Mouse (Mus musculus) stomach, embryonic 15.5 days (tissue): Measurements from ENCODE around the gene Paqr4. TPM values are rescaled to one million over a fixed set of nuclear protein-coding genes. Genes with fewer than 3 reads are reported as not detected.

ENCODE experiments used
- ATAC-seq: fragments of 200-750 bp; cut with Nextera tagmentation; 2 replicates; pipeline ENCODE4 v1.8.0; 2017; ENCODE audit warnings: low read depth, moderate number of reproducible peaks, moderate TSS enrichment; ENCODE audit not compliant: insufficient read depth, low FRiP score
- H3K27ac ChIP-seq: fragments of 300-500 bp; sonication (generic); 2 replicates; pipeline ENCODE4 v1.5.1; 2015; ENCODE audit warnings: mild to moderate bottlenecking, inconsistent platforms
- H3K27me3 ChIP-seq: fragments of 300-500 bp; sonication (generic); replicated peaks from 2 replicates; pipeline ENCODE4 v1.6.1; 2015; ENCODE audit warnings: inconsistent platforms
- H3K36me3 ChIP-seq: fragments of 300-500 bp; sonication (generic); 2 replicates; pipeline ENCODE4 v1.6.1; 2015; ENCODE audit warnings: inconsistent platforms
- H3K4me1 ChIP-seq: fragments of 300-500 bp; sonication (generic); 2 replicates; pipeline ENCODE4 v1.6.1; 2015; ENCODE audit warnings: inconsistent platforms
- H3K4me2 ChIP-seq: fragments of 300-500 bp; sonication (generic); 2 replicates; pipeline ENCODE4 v1.6.1; 2015; ENCODE audit warnings: mild to moderate bottlenecking, inconsistent platforms
- H3K4me3 ChIP-seq: fragments of 300-500 bp; sonication (generic); replicated peaks from 2 replicates; pipeline ENCODE4 v1.5.1; 2015; ENCODE audit warnings: inconsistent platforms
- H3K9ac ChIP-seq: fragments of 300-500 bp; sonication (generic); 2 replicates; pipeline ENCODE4 v1.6.1; 2015; ENCODE audit warnings: inconsistent platforms
- H3K9me3 ChIP-seq: fragments of 300-500 bp; sonication (generic); 2 replicates; pipeline ENCODE4 v1.6.1; 2016; ENCODE audit warnings: inconsistent platforms
- WGBS: fragments of 180-500 bp; shearing (Covaris S2); methylation state at CpG from one replicate; pipeline ENCODE4 v1.1.7; 2015; 5-methylcytosine and 5-hydroxymethylcytosine counted together
- polyA plus RNA-seq: library from polyadenylated mRNA; unstranded; fragments of >200 nt; fragmentation: Nextera tagmentation; extraction: Ambion mirVana; gene quantifications from 2 replicates; pipeline ENCODE4 v1.2.1, GENCODE M21; 2015

The Paqr4 gene
- polyA plus RNA-seq, 1 experiment from 2014 or later: 22.6 TPM

DNA sequence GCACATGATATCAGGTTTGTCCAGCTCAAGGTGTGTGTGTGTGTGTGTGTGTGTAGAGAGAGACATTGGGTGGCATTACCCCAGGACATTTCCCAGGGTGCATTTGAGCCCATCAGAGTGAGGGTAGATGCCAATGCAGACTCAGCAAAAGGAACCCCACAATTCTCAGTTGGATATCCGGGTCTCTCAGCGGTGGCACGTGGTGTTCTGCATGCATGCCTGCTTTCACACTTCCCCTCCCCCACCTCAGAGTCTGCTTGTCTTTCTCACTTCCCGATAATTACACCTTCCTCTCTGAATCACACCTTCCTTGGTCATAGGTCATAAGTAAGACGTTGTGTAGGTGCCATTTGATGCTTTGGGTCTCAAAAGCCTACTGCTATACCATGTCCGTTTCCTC, 7.4 kb upstream of the Paqr4 start:
- no peak overlapping the region for H3K27ac ChIP-seq
- H3K4me2 ChIP-seq: no peak overlapping the region
- no peak overlapping the region for H3K4me3 ChIP-seq
- 30% methylated on average over 6 of the region's 6 CpGs for WGBS
- H3K9ac ChIP-seq: no peak overlapping the region
- no peak for ATAC-seq
- H3K36me3 ChIP-seq: peaks cover 13% of the 10 kb centered on the region
- peaks cover 39% of the 10 kb centered on the region for H3K27me3 ChIP-seq
- no peaks in the 10 kb centered on the region for H3K9me3 ChIP-seq
- H3K4me1 ChIP-seq: peaks cover 26% of the 10 kb centered on the region

GRCm38 (mm10) chr17:23747471-23747870, 6.8 kb upstream of the Paqr4 start:
- Histone ChIP-seq H3K27me3 (peaks cover 44% of the 10 kb centered on the region), H3K27ac (no peak overlapping the region), H3K9ac (no peak overlapping the region), H3K4me2 (no peak overlapping the region), H3K4me3 (no peak overlapping the region), H3K9me3 (no peaks in the 10 kb centered on the region), H3K36me3 (peaks cover 8% of the 10 kb centered on the region), H3K4me1 (peaks cover 28% of the 10 kb centered on the region)
- no peak for ATAC-seq
- 78% methylated on average over 3 of the region's 3 CpGs for WGBS

DNA sequence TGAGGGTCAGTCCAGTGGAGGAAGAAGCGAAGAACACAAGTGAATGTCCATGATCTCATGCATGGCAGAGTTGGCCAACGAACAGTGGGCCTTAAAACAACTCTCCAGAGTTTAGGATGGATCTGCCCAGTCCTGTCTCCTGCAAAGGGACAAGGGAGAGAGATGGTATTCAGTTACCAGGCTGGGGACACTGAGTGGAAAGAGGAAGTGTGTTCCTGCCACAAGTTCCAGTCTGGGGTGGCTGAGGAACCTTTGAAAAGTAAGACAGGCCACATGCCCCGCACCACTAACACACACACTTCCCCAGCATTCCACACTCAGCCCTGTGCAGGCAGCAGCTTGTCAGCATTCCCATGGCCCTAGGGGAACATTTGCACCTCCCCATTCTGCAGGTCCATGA, 6.1 kb upstream of the Paqr4 start:
- H3K4me1 ChIP-seq: peaks cover 31% of the 10 kb centered on the region
- H3K36me3 ChIP-seq: peaks cover 2% of the 10 kb centered on the region; the same call in 1 of the 2 replicates
- H3K9me3 ChIP-seq: no peaks in the 10 kb centered on the region
- H3K27ac ChIP-seq: no peak overlapping the region
- no peak overlapping the region for H3K9ac ChIP-seq
- no peak overlapping the region for H3K4me3 ChIP-seq
- ATAC-seq: no peak
- 81% methylated on average over 3 of the region's 3 CpGs for WGBS
- H3K27me3 ChIP-seq: peaks cover 51% of the 10 kb centered on the region
- H3K4me2 ChIP-seq: no peak overlapping the region

GRCm38 (mm10) chr17:23746311-23746710, 5.6 kb upstream of the Paqr4 start:
- no peak for ATAC-seq
- 13% methylated on average over 12 of the region's 12 CpGs for WGBS
- H3K4me1 ChIP-seq: peaks cover 31% of the 10 kb centered on the region
- no peak overlapping the region for H3K27ac ChIP-seq
- H3K4me2 ChIP-seq: peak overlapping the region; percentile 65
- no peak overlapping the region for H3K9ac ChIP-seq
- H3K36me3 ChIP-seq: no peaks in the 10 kb centered on the region
- H3K27me3 ChIP-seq: peaks cover 56% of the 10 kb centered on the region
- H3K9me3 ChIP-seq: no peaks in the 10 kb centered on the region
- H3K4me3 ChIP-seq: peak overlapping the region; percentile 31; the same call in 1 of the 2 replicates

DNA sequence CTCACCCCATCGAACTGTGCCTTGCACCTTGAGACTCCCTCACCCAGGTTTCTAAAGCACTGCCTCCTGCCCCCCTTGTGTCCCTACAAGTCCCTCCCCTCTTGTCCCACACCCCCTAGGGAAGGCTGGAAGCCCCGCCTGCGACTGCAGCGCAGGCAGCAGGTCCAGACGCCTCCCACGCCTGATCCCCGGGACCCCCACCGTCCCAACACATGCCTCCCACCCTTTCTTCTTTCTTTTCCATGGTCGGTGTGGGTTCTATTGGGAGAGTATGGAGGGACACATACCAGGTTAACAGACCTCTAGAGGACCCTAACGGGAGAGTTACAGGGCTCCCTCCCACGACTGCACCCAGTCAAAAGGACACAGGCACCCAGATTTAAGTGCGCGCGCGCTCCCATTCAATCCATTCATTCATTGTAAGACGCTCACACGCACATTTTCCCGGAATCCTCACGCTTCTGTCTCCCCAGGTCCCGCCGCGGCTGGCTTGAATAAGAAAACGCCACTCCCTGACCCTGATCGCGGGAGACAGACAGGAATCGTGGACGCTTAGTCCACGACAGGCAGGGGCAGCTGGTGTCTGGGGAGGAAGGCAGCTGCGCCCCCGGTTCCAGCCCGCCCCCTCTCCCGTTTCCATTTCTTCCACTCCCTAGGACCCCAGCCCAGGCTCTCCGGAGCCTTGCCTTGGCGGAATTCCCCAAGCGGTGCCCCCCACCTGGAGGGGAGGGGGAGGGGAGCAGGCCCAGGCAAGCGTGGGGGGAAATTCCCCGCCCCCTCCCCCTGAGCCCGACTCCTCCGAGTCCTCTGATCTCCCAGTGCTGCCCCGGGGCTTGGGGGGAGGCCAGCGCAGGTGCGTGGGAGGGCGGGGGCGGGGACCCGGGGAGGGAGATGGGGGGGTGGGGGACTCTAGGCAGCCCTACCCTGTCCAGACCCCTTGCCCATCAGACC, 4.9 kb upstream of the Paqr4 start, which contains the start of gene Kremen2:
TSS of gene Kremen2 (minus strand) at position 533 of the 951 bp plus-strand sequence.
- H3K9ac ChIP-seq: 0 out of 2 replicates have a peak within 1 kb of the TSS, but pooled peaks have one; percentile 16
- peak within 1 kb of the TSS; percentile 31 for H3K4me3 ChIP-seq
- H3K4me1 ChIP-seq: peaks cover 33% of the 10 kb centered on the region
- H3K36me3 ChIP-seq: no peaks in the 10 kb centered on the region
- H3K27ac ChIP-seq: no peak within 1 kb of the TSS
- peak within 1 kb of the TSS; percentile 65 for H3K4me2 ChIP-seq
- H3K9me3 ChIP-seq: no peaks in the 10 kb centered on the region
- H3K27me3 ChIP-seq: peaks cover 61% of the 10 kb centered on the region
- no peak for ATAC-seq
- WGBS: under 1% methylated on average over 42 of the region's 45 CpGs

DNA sequence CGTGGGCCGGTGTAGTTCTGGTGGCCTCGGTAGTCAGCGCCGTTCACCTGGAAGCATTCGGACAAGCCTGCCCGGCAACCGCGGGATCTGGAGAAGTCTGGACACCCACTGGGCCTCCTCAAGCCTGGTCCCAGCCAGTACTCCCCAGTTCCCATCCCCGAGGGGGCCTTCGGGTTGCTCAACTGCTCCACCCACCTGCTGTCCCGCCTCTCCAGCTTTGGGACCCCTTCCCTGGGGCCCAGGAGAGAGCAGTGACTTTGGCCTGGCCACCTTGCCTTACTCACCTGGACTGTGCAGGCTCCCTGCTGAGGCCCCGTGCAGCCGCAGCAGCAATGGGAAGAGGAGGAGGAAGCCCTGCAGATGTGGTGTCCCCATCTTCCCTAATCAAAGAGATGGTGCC, 4.0 kb upstream of the Paqr4 start:
- no peak for ATAC-seq
- Histone ChIP-seq H3K27ac (no peak overlapping the region), H3K4me3 (peak overlapping the region; percentile 31; the same call in 1 of the 2 replicates), H3K27me3 (peaks cover 61% of the 10 kb centered on the region), H3K4me2 (peak overlapping the region; percentile 65), H3K4me1 (peaks cover 37% of the 10 kb centered on the region), H3K36me3 (no peaks in the 10 kb centered on the region), H3K9ac (no peak overlapping the region), H3K9me3 (no peaks in the 10 kb centered on the region)
- WGBS: 6% methylated on average over 14 of the region's 14 CpGs

GRCm38 (mm10) chr17:23744076-23744475, 3.4 kb upstream of the Paqr4 start:
- no peak for ATAC-seq
- H3K36me3 ChIP-seq: no peaks in the 10 kb centered on the region
- no peaks in the 10 kb centered on the region for H3K9me3 ChIP-seq
- peaks cover 39% of the 10 kb centered on the region for H3K4me1 ChIP-seq
- H3K27me3 ChIP-seq: peaks cover 61% of the 10 kb centered on the region
- H3K4me2 ChIP-seq: no peak overlapping the region
- H3K9ac ChIP-seq: no peak overlapping the region
- 33% methylated on average over 8 of the region's 8 CpGs for WGBS
- H3K4me3 ChIP-seq: no peak overlapping the region
- no peak overlapping the region for H3K27ac ChIP-seq

- 62% methylated on average over 12 of the region's 12 CpGs for WGBS
- Histone ChIP-seq H3K9ac (no peak overlapping the region), H3K27me3 (peaks cover 61% of the 10 kb centered on the region), H3K4me2 (peak overlapping the region; percentile 40), H3K27ac (no peak overlapping the region), H3K4me1 (peaks cover 41% of the 10 kb centered on the region), H3K9me3 (no peaks in the 10 kb centered on the region), H3K4me3 (0 out of 2 replicates have a peak overlapping the region, but pooled peaks have one; percentile 22), H3K36me3 (no peaks in the 10 kb centered on the region)
- ATAC-seq: no peak
These were observed 2.3 kb upstream of the Paqr4 start for GRCm38 (mm10) chr17:23742941-23743340.

DNA sequence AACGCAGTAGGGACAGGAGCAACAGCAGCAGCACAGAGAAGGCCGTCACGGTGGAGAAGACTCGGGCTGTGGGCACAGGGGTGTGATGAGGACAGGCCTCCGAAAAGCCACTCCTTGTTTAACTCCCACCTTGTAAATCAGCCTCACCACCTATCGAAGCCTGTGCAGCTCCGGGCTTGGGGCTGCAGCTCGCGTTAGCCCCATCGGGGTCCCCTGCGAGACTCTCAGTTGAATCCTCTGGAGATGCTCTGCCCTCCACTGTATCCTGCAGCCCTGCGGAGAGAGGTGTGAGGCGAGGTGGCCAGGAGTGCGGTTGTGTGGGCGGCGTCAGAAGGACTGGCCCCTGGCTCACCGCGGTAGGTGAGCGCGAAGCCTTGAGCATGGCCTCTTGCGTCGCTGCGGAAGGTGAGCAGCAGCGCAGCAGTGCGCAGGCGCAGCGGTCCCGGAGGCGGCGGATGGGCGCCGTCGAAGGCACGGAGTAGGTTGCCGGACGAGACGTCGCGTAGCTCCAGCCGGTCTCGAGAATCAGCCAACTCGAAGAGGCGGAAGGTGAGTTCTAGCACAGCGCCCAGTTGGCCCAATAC, 1.6 kb upstream of the Paqr4 start:
- Histone ChIP-seq H3K4me2 (peak overlapping the region; percentile 40), H3K9ac (no peak overlapping the region), H3K27ac (no peak overlapping the region), H3K36me3 (no peaks in the 10 kb centered on the region), H3K9me3 (no peaks in the 10 kb centered on the region), H3K4me3 (peak overlapping the region; percentile 22), H3K27me3 (peaks cover 61% of the 10 kb centered on the region), H3K4me1 (peaks cover 41% of the 10 kb centered on the region)
- 7% methylated on average over 44 of the region's 44 CpGs for WGBS
- no peak for ATAC-seq

DNA sequence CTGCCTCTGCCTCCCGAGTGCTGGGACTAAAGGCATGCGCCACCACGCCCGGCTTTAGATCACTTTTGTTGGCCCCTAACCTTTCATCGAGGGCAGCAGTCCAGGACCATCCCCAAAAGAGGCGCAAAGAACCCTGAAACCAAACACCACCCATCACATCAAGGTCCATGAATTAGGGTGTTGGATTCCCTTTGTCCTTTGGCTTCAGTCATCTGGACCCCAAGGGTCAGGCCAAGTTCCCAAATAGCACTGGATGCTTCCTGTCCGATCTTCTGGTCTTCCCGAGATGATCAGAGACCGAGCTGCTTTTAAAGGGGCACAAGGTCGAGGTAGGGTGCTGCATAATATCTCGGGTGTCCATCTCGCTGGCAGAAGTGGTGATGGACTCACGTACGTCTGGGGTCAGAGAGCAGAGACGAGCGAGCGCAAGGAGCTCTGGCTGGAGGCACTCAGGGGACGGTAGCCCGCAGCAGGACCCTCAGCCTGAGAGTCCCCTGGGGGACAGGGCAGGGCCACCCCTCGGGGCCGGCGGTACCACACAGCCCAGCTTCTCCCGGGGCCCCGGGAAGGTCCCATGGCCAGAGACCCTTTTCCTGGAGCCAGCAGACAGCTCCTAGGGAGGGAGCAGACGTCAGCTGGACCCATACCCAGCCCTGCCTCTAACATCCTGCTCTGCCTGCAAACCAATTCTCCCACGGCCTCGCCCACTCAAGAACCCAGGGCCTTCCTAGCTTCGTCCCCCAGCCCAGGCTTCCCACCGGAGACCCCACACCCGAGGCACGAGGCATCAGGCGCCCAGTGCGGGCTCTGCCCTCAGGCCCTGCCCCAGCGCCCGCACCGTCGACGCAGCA, 917 bp upstream of the Paqr4 start:
- 0 out of 2 replicates have a peak overlapping the region, but pooled peaks have one; percentile 40 for H3K4me2 ChIP-seq
- no peak overlapping the region for H3K9ac ChIP-seq

GRCm38 (mm10) chr17:23740136-23740584, 507 bp downstream of the Paqr4 start:
- Histone ChIP-seq H3K4me1 (peaks cover 27% of the 10 kb centered on the region), H3K9me3 (no peaks in the 10 kb centered on the region), H3K4me3 (peak overlapping the region; percentile 71), H3K36me3 (no peaks in the 10 kb centered on the region), H3K9ac (peak overlapping the region; percentile 35), H3K27ac (peak overlapping the region; percentile 67; the same call in 1 of the 2 replicates), H3K4me2 (peak overlapping the region; percentile 98), H3K27me3 (peaks cover 43% of the 10 kb centered on the region)
- WGBS: 0% methylated on average over 43 of the region's 46 CpGs
- peak; percentile 86 for ATAC-seq

More for the DNA sequence above, 917 bp upstream of the Paqr4 start:
- Histone ChIP-seq H3K4me1 (peaks cover 41% of the 10 kb centered on the region), H3K4me3 (no peak overlapping the region), H3K27me3 (peaks cover 56% of the 10 kb centered on the region), H3K27ac (no peak overlapping the region), H3K36me3 (no peaks in the 10 kb centered on the region), H3K9me3 (no peaks in the 10 kb centered on the region)
- WGBS: 49% methylated on average over 38 of the region's 38 CpGs
- no peak for ATAC-seq
